Mouse (Mus musculus): Measurements from ENCODE around the gene Kdm1b. TPM values are rescaled to one million over a fixed set of nuclear protein-coding genes. Genes with fewer than 3 reads are reported as not detected.

The Kdm1b gene
- polyA plus RNA-seq (2012; rRNA removed) = 3.1 and 3.4 TPM in 2 replicates

GRCm38 (mm10) chr13:47043030-47043680, at the start of gene Kdm1b:
Gene Kdm1b (plus strand): TSS chr13:47043499.

GRCm38 (mm10) chr13:47014334-47015194, 28.7 kb upstream of the Kdm1b start, which contains the start of gene Nhlrc1:
Gene Nhlrc1 (minus strand): TSS chr13:47014850.

GRCm38 (mm10) chr13:47044617-47044947, 1.3 kb downstream of the Kdm1b start, which contains the start of gene Tpmt:
Gene Tpmt (minus strand): TSS chr13:47044737.

GRCm38 (mm10) chr13:47105711-47106579, 62.6 kb downstream of the Kdm1b start, which contains the start of gene Dek:
Gene Dek (minus strand): TSS chr13:47106201.

DNA sequence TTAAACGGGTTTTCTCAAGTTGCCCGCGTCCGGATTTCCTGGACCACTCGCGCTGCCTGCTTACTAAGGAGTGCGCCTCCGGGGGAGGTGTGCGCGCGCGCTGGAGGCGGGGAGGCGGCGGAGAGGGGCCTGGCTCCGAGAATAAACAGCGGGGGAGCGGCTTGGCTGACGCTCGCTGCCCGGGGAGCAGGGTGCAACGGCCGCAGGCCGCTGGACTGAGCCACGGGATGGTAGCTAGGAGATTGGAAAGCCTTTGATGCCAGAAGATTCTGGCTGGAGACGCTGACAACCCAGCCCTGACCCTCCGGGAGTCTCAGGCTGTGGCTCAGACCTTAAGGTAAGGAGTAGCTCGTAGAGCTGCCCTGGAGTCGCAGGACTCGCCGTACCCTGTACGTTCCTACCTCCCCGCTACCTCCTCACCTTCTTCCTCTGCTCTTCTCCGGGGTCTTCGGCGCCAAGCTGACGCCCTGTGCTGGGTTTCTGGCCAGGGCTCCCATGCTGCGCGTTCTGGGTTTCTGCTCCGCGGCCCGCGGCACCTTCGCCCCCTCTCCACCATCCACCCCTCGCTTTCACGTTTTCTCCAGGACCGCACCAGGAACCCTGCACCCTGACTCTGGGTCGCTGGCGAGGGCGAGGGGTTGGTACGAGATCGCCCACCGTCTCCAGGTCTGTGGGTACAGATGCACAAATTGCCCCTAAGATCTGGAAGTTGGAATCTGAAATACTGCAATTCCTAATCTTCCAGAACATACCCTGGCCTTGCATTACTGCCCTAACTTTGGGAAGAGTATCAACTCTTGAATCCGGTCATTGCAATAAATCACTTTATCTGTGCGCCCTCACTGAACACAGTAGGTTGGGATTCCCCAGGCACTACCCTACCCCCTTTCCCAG, 79.5 kb downstream of the Kdm1b start, which contains the start of gene Rnf144b:
Rnf144b (plus strand) TSS at position 120 of the 894 bp plus-strand sequence.

Other genes with a start within 250 kb of the Kdm1b start
- gene Kif13a, start 113.6 kb upstream of the Kdm1b start, polyA plus RNA-seq (2012; rRNA removed) = 3.5 TPM in 2 replicates
- gene Nhlrc1, start 28.6 kb upstream of the Kdm1b start, polyA plus RNA-seq (2012; rRNA removed) = 0.40 and 0.44 TPM in 2 replicates
- gene Tpmt, start 1.2 kb downstream of the Kdm1b start, polyA plus RNA-seq (2012; rRNA removed) = 12.4 and 17.5 TPM in 2 replicates
- gene Dek, start 62.7 kb downstream of the Kdm1b start, polyA plus RNA-seq (2012; rRNA removed) = 87.1 and 90.7 TPM in 2 replicates
- 4.8 and 5.8 TPM in 2 replicates for gene Rnf144b, start 79.2 kb downstream of the Kdm1b start, polyA plus RNA-seq (2012; rRNA removed)

All from liver, embryonic 18 days (tissue).